Mouse (Mus musculus): ENCODE data around the gene Mapkbp1. TPM values are rescaled to one million over a fixed set of nuclear protein-coding genes. Genes with fewer than 3 reads are reported as not detected.
A peak's percentile ranks its signal among the peaks of the same experiment; 100 is the strongest.

Mapkbp1 gene
- total RNA-seq, 2 experiments from 2014 or later, result 8.4 to 9.1 TPM

- no peak for DNase-seq (ENCODE audit: low spot score)
- intact Hi-C loops (cut with DNase I), result no loop called here
These were observed 34.2 kb downstream of the Mapkbp1 start for GRCm38 (mm10) chr2:120006696-120007095.

DNA sequence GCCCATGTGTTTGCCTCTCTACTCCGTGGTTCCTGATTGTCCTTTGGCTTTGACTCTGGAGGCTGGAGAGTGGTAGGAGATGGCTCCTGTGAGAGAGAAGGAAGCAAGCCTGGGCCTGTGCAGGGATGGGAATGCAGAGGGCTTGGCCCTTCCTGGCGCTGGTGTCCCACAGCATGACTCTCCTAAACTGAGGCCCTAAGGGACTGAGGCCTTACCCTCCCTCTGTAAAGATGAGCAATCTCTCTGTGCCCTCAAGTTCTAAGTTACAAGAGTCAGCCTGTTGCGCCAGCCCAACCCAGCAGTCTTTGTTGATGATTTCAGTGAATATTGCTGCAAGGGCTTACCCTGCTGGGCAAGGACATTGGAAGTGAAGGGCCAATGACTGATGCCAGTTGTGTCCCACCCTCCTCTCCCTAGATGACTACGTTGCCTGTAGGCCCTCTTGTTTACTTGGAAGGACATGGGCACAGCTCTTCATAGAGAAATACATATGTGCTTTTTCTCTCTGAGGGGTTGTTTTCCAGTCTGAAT is 35.2 kb downstream of the Mapkbp1 start:
- DNase-seq (ENCODE audit: low spot score), result no peak
- intact Hi-C loops (cut with DNase I), result no loop called here

DNA sequence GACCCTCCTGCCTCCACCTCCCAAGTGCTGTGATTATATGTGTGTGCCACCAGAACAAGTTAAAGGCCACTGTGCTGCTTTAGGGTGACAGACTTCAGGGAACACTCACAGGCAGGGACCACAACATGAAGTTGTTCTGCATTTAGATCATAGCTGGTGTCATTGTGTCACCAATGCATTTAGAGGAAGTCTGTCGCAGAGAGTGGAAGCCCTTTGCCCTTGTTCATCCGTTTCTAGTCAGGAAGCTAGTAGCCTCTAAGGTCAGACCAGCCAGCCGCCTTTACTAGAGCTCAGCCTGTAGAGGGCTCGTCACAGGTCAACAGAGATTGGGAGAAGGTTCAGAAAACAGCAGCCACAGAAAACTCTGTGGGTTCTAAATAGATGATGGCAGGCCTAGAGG is 36.2 kb downstream of the Mapkbp1 start:
- intact Hi-C loops (cut with DNase I), result no loop called here
- DNase-seq (ENCODE audit: low spot score), result no peak

- intact Hi-C loops (cut with DNase I), result loop anchor here (1.0 kb wide), 1 partner anchor 41 kb away; no protein-coding TSS in a partner anchor
- peak; percentile 40 for DNase-seq (ENCODE audit: low spot score)
These were observed 39.1 kb downstream of the Mapkbp1 start for GRCm38 (mm10) chr2:120011462-120012200.

GRCm38 (mm10) chr2:120012924-120013323 is 40.4 kb downstream of the Mapkbp1 start:
- intact Hi-C loops (cut with DNase I), result no loop called here
- no peak for DNase-seq (ENCODE audit: low spot score)

GRCm38 (mm10) chr2:120013831-120014486 is 41.5 kb downstream of the Mapkbp1 start:
- intact Hi-C loops (cut with DNase I), result no loop called here
- DNase-seq (ENCODE audit: low spot score), result no peak

- intact Hi-C loops (cut with DNase I), result no loop called here
These were observed 43.4 kb downstream of the Mapkbp1 start for GRCm38 (mm10) chr2:120015882-120016281.

DNA sequence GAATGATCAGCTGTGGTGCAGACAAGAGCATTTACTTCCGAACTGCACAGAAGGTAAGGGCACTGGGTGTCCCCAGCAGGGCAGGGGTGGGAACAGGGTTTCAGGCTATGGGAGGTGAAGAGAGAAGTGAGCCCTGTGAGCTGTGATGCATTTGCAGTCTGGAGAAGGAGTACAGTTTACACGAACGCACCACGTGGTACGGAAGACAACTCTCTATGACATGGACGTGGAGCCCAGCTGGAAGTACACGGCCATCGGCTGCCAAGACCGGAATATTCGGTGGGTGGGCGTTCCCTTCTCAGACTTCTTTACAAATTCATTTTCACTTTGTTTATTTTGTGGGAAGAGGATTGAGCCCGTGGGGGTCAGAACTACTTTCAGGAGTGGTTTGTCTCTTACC is 45.1 kb downstream of the Mapkbp1 start:
- intact Hi-C loops (cut with DNase I), result no loop called here
- DNase-seq (ENCODE audit: low spot score), result no peak

More at GRCm38 (mm10) chr2:120015882-120016281, 43.4 kb downstream of the Mapkbp1 start:
- DNase-seq (ENCODE audit: low spot score), result no peak

GRCm38 (mm10) chr2:120024337-120024736 is 51.8 kb downstream of the Mapkbp1 start:
- DNase-seq (ENCODE audit: low spot score), result no peak
- intact Hi-C loops (cut with DNase I), result no loop called here

- peak; percentile 81 for DNase-seq (ENCODE audit: low spot score)
- intact Hi-C loops (cut with DNase I), result no loop called here
These were observed 54.8 kb downstream of the Mapkbp1 start, which contains the start of the genes Jmjd7 and Gm28042 for GRCm38 (mm10) chr2:120026984-120027949. TSS of gene Jmjd7 (plus strand) at chr2:120027483. TSS of gene Gm28042 (plus strand) at chr2:120027493.

DNA sequence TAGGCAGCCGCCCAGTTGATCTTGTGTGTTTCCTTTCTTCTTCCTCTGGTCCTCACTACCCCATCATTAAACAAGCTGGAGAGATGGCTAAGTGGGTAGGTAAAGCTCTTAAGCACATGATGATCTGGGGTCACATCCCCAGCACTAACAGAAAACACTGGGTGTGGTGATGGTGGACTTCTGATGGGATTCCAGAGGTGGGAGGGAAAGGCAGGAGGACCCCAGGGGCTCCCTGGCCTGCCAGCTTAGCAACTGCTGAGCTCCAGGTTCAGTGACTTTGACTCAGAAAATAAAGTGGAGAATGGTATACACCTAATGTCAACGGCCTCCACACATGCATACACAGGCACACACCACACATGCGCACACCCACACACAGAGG is 55.4 kb downstream of the Mapkbp1 start:
- intact Hi-C loops (cut with DNase I), result no loop called here
- DNase-seq (ENCODE audit: low spot score), result no peak

- intact Hi-C loops (cut with DNase I), result no loop called here
- DNase-seq (ENCODE audit: low spot score), result no peak
These were observed 57.9 kb downstream of the Mapkbp1 start for GRCm38 (mm10) chr2:120030380-120030779.

- intact Hi-C loops (cut with DNase I), result no loop called here
- no peak for DNase-seq (ENCODE audit: low spot score)
These were observed 60.4 kb downstream of the Mapkbp1 start, which contains the start of gene Pla2g4b for GRCm38 (mm10) chr2:120032726-120033467. TSS of gene Pla2g4b (plus strand) at chr2:120033417.

- intact Hi-C loops (cut with DNase I), result no loop called here
- no peak for DNase-seq (ENCODE audit: low spot score)
These were observed 61.2 kb downstream of the Mapkbp1 start for GRCm38 (mm10) chr2:120033726-120034125.

- DNase-seq (ENCODE audit: low spot score), result no peak
- intact Hi-C loops (cut with DNase I), result no loop called here
These were observed 65.2 kb downstream of the Mapkbp1 start for GRCm38 (mm10) chr2:120037744-120038143.

GRCm38 (mm10) chr2:120040991-120041390 is 68.5 kb downstream of the Mapkbp1 start:
- DNase-seq (ENCODE audit: low spot score), result no peak
- intact Hi-C loops (cut with DNase I), result no loop called here

DNA sequence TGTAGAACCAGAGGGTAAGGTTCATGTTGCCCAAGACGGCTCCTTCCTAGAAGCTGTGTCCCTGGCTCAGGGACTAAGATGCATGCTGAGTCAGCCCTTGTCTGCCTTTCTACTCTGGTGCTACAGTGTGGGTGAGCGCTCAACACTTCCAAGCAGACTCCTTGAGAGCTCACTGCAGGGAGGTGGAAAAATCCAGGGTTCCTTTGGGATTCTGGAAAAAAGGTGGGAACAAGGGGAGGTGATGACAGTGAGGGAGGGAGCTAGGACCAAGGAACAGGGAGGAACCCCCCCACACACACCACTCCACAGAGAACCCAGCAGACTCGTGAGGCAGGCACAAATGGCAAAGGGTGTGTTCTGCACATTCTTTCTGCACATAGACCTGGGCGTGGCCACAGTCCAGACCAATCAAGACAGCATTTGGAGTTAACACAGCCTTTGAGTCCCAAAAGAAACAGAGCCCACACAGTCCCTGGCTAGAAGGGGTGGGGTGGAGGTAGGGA is 71.7 kb downstream of the Mapkbp1 start:
- no peak for DNase-seq (ENCODE audit: low spot score)
- intact Hi-C loops (cut with DNase I), result no loop called here

DNA sequence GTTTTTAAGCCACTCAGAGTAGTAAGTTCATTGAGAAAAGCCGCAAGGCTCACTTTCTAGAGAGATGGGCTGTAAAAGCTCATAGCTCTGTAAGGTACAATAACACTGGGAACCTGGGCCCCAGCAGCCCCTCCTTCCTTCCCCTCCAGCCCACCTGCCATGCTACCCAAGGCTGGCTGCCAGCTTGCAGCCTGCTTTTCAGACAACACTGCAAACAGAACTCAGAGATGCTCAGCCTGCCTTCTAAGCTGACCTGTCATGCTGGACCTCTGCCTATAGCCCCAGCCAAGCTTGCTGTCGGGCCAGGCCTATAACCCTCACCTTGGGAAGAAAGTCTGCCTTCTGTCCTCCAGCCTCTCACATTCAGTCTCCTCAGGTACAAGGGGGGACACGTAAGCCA is 72.2 kb downstream of the Mapkbp1 start:
- intact Hi-C loops (cut with DNase I), result no loop called here
- DNase-seq (ENCODE audit: low spot score), result no peak
